Mouse (Mus musculus) myocyte (in vitro differentiated cells): Measurements from ENCODE around the gene Fahd1. TPM values are rescaled to one million over a fixed set of nuclear protein-coding genes. Genes with fewer than 3 reads are reported as not detected.

Source experiments
- H3K27me3 ChIP-seq: one replicate; pipeline ENCODE4 v1.6.1; 2011; ENCODE audit not compliant: control insufficient read depth, insufficient read depth, insufficient read length
- H3K36me3 ChIP-seq: one replicate; pipeline ENCODE4 v1.6.1; 2011; ENCODE audit not compliant: control insufficient read depth, insufficient read depth
- H3K4me2 ChIP-seq: one replicate; pipeline ENCODE4 v1.6.1; 2011; ENCODE audit warnings: low read depth, control low read depth
- H3K4me3 ChIP-seq: one replicate; pipeline ENCODE4 v1.5.1; 2011; ENCODE audit warnings: mild to moderate bottlenecking, control low read depth, moderate library complexity
- H3K79me2 ChIP-seq: one replicate; pipeline ENCODE4 v1.6.1; 2011; ENCODE audit not compliant: control insufficient read depth, insufficient read depth
- H3ac ChIP-seq: one replicate; pipeline ENCODE4 v1.6.1; 2011; ENCODE audit not compliant: control insufficient read depth, insufficient read length
- CEBPB ChIP-seq: IDR thresholded peaks from 2 replicates; pipeline ENCODE4 v1.6.1; 2011; ENCODE audit warnings: mild to moderate bottlenecking, moderate library complexity; ENCODE audit not compliant: poor library complexity, insufficient read depth, severe bottlenecking
- E2F4 ChIP-seq: IDR thresholded peaks from one replicate; pipeline ENCODE4 v1.6.1; 2011; ENCODE audit warnings: mild to moderate bottlenecking, control low read depth, moderate library complexity; ENCODE audit not compliant: insufficient read depth
- MAX ChIP-seq: IDR thresholded peaks from one replicate; pipeline ENCODE4 v1.6.1; 2011; ENCODE audit warnings: low read depth, mild to moderate bottlenecking, control low read depth
- MYOD1 ChIP-seq, 3 experiments: IDR thresholded peaks; one replicate each; pipeline ENCODE4 v1.6.1; 2011; ENCODE audit warnings: control low read depth in 2 of 3, low read depth in 2 of 3, mild to moderate bottlenecking in 2 of 3, moderate library complexity in 1 of 3; ENCODE audit not compliant: insufficient read length in 2 of 3, control insufficient read depth in 1 of 3
- MYOG ChIP-seq, 3 experiments: IDR thresholded peaks; one replicate each; pipeline ENCODE4 v1.6.1; 2011; ENCODE audit warnings: control low read depth in 2 of 3, low read depth in 2 of 3, mild to moderate bottlenecking in 2 of 3; ENCODE audit not compliant: insufficient read length in 2 of 3, control insufficient read depth in 1 of 3, insufficient read depth in 1 of 3
- POLR2A ChIP-seq: IDR thresholded peaks from one replicate; pipeline ENCODE4 v1.6.1; 2011; ENCODE audit warnings: low read depth, mild to moderate bottlenecking, control low read depth, moderate library complexity; ENCODE audit not compliant: insufficient read length
- POLR2AphosphoS2 ChIP-seq: IDR thresholded peaks from one replicate; pipeline ENCODE4 v1.6.1; 2011; ENCODE audit warnings: low read depth, control low read depth; ENCODE audit not compliant: insufficient read length
- REST ChIP-seq: IDR thresholded peaks from one replicate; pipeline ENCODE4 v1.6.1; 2011; ENCODE audit warnings: mild to moderate bottlenecking, control low read depth, moderate library complexity; ENCODE audit not compliant: insufficient read depth, insufficient read length
- SRF ChIP-seq: IDR thresholded peaks from one replicate; pipeline ENCODE4 v1.6.1; 2011; ENCODE audit warnings: low read depth; ENCODE audit not compliant: control insufficient read depth, insufficient read length
- TCF12 ChIP-seq: IDR thresholded peaks from one replicate; pipeline ENCODE4 v1.6.1; 2011; ENCODE audit warnings: mild to moderate bottlenecking, control low read depth; ENCODE audit not compliant: poor library complexity, insufficient read depth, severe bottlenecking
- TCF3 ChIP-seq: IDR thresholded peaks from one replicate; pipeline ENCODE4 v1.6.1; 2011; ENCODE audit warnings: low read depth, control low read depth; ENCODE audit not compliant: insufficient read length
- USF1 ChIP-seq: IDR thresholded peaks from one replicate; pipeline ENCODE4 v1.6.1; 2011; ENCODE audit warnings: low read depth, mild to moderate bottlenecking, control low read depth, moderate library complexity
- polyA plus RNA-seq: library from polyadenylated mRNA; unstranded; fragments of >200 nt; fragmentation: generic; extraction: Trizol; gene quantifications from one replicate; pipeline ENCODE4 v1.2.1, GENCODE M21; 2012; ENCODE audit warnings: missing spikeins

Gene Fahd1
- polyA plus RNA-seq, 1 experiment, result 9.5 TPM

DNA sequence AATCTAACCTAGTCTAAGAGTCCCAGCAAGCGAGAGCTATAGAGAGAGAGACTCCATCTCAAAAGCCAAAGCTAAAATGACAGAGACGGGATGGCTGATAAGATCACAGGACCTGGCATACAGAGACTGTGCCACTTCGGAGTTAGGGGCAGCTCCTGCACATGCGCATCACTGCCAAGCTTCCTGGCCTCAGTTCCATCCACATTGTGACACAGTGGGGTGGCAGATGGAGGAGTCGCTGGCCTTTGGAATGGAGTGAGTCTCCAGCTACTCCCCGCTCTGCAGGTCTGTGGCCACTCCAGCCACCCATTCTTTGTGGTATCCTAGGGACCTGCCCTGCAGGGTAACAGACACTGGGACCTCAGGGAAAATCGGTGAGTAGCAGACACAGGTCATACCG lies 15.6 kb upstream of the Fahd1 start, which contains the start of gene Igfals:
Gene Igfals (plus strand): TSS at position 222 of the 400 bp plus-strand sequence.
- Histone ChIP-seq H3K4me3 (no peak within 1 kb of the TSS), H3K27me3 (no peaks in the 10 kb centered on the region), H3K4me2 (no peak within 1 kb of the TSS), H3K36me3 (no peaks in the 10 kb centered on the region), H3ac (no peak within 1 kb of the TSS), H3K79me2 (no peaks in the 10 kb centered on the region)
- no peak for TF ChIP-seq USF1
- no peak for TF ChIP-seq TCF12
- no peak for TF ChIP-seq MAX
- no peak for TF ChIP-seq MYOD1 (IDR thresholded peaks at IDR 0.05; ENCODE audit: control insufficient read depth in 1 of 3, insufficient read length in 2 of 3, low read depth in 2 of 3)
- no peak for TF ChIP-seq SRF
- no peak for TF ChIP-seq POLR2AphosphoS2
- TF ChIP-seq REST, result no peak
- no peak for TF ChIP-seq CEBPB

DNA sequence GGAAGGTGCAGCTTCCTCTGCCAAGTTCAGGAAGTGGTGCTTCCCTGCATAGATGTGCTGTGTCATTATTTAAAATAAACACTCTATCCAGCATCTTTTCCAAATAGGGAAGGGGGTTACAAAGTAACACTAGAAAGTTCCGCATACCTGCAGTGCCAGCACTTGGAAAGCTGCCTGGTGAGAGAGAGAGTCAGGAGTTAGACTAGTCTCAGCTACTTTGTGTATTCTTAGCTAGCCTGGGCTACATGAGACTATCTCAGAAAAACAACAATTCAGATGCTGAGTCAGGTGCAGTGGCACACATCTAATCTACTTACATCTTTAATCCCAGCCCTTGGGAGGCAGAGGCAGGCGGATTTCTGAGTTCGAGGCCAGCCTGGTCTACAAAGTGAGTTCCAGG lies 11.6 kb upstream of the Fahd1 start:
- no peaks in the 10 kb centered on the region for H3K36me3 ChIP-seq
- no peaks in the 10 kb centered on the region for H3K27me3 ChIP-seq
- no peak overlapping the region for H3ac ChIP-seq

DNA sequence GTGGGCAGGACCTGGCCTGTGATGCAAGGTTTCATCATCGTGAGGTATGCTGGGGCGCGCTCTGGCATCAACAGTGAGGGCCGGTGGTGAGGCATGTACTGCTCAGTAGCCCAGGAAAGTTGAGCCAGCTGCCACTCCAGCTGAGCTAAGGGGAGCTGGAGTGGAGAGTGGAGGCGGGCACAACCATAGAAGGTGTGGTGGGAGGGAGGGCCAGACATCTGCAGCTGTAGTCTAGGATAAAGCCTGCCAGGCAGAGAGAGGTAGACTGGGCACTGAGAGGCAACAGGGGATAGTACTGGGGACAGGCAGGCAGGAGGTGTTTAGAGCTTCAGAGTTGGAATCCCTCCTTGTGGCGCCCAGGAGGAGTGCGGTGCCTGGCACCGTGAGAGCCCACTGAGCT lies 9.9 kb upstream of the Fahd1 start:
- TF ChIP-seq TCF12, result no peak
- TF ChIP-seq E2F4, result no peak
- TF ChIP-seq POLR2AphosphoS2, result no peak
- TF ChIP-seq USF1, result no peak
- no peak for TF ChIP-seq MAX
- TF ChIP-seq REST, result no peak
- TF ChIP-seq CEBPB, result no peak
- no peak for TF ChIP-seq SRF
- no peak for TF ChIP-seq MYOG (IDR thresholded peaks at IDR 0.05; ENCODE audit: control insufficient read depth in 1 of 3, insufficient read depth in 1 of 3, insufficient read length in 2 of 3, low read depth in 2 of 3)
- TF ChIP-seq TCF3, result no peak
- TF ChIP-seq POLR2A, result no peak
- TF ChIP-seq MYOD1 (IDR thresholded peaks at IDR 0.05; ENCODE audit: control insufficient read depth in 1 of 3, insufficient read length in 2 of 3, low read depth in 2 of 3), result no peak
- no peaks in the 10 kb centered on the region for H3K36me3 ChIP-seq

More for the DNA sequence above, 11.6 kb upstream of the Fahd1 start:
- Histone ChIP-seq H3K4me3 (no peak overlapping the region), H3K4me2 (no peak overlapping the region), H3K79me2 (no peaks in the 10 kb centered on the region)
- TF ChIP-seq E2F4 (no peak), POLR2A (no peak), POLR2AphosphoS2 (no peak), MAX (no peak), MYOD1 (IDR thresholded peaks at IDR 0.05; ENCODE audit: control insufficient read depth in 1 of 3, insufficient read length in 2 of 3, low read depth in 2 of 3) (no peak), USF1 (no peak), SRF (no peak)

DNA sequence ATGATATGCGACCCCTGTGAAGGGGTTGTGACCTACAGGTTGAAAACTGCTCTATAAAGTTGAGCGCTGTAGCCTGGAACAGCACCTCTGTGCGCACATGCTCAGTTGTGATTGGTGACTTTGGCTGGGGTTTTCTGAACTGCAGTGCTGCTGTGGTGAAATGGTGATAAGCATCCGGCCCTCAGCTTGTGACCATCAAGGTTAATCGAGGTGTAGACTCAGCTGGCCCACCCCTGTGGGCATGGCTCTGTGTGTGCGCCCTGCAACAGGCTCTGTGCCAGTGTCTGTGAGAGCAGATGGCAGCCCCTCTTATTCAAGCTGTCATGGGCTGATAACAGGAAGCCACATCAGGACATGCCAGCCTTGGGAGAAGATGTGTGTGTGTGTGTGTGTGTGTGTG lies 8.8 kb upstream of the Fahd1 start:
- no peaks in the 10 kb centered on the region for H3K36me3 ChIP-seq
- H3K4me3 ChIP-seq, result no peak overlapping the region
- H3K27me3 ChIP-seq, result no peaks in the 10 kb centered on the region
- H3ac ChIP-seq, result no peak overlapping the region
- no peak overlapping the region for H3K4me2 ChIP-seq
- TF ChIP-seq MYOG (IDR thresholded peaks at IDR 0.05; ENCODE audit: control insufficient read depth in 1 of 3, insufficient read depth in 1 of 3, insufficient read length in 2 of 3, low read depth in 2 of 3) (no peak), E2F4 (no peak), TCF3 (no peak), USF1 (no peak), POLR2AphosphoS2 (no peak), TCF12 (no peak), POLR2A (no peak), SRF (no peak)
- no peaks in the 10 kb centered on the region for H3K79me2 ChIP-seq

More for the DNA sequence above, 9.9 kb upstream of the Fahd1 start:
- no peak overlapping the region for H3K4me2 ChIP-seq
- no peaks in the 10 kb centered on the region for H3K27me3 ChIP-seq
- no peak overlapping the region for H3K4me3 ChIP-seq
- H3ac ChIP-seq, result no peak overlapping the region
- H3K79me2 ChIP-seq, result no peaks in the 10 kb centered on the region

DNA sequence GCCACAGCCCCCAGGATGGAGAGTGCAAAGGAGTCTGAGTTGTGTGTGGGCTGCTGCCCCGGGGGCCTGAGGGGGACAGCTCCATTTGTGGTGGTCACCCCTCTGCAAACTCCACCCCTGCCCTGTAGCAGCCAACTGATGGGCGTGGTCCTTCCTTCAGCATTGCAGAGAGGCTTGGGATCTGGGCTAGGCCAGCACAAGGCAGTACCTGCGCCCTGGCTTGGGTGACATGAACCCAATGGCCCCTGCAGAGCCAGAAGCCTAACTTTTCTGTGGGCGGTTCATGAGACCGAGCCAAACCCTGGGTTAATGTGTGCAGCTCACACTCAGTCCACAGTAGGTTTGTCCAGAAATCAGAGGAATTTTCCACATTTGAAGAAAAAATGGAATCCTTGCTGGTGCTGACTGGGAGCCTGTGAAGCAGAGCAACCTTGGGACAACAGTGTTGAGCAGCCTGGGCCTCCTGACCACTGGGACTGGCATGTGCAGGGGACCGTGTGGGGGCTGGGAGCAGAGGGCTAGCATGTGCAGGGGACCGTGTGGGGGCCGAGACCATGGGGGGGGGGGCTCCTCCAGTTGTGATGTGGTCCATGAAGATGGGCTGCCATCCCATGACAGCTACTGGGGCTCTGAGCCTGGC lies 7.8 kb upstream of the Fahd1 start:
- no peaks in the 10 kb centered on the region for H3K79me2 ChIP-seq
- H3K4me2 ChIP-seq, result no peak overlapping the region
- no peak overlapping the region for H3ac ChIP-seq
- no peak for TF ChIP-seq POLR2A
- TF ChIP-seq MYOG (IDR thresholded peaks at IDR 0.05; ENCODE audit: control insufficient read depth in 1 of 3, insufficient read depth in 1 of 3, insufficient read length in 2 of 3, low read depth in 2 of 3), result no peak
- no peak for TF ChIP-seq MAX
- TF ChIP-seq USF1, result no peak
- no peak for TF ChIP-seq MYOD1 (IDR thresholded peaks at IDR 0.05; ENCODE audit: control insufficient read depth in 1 of 3, insufficient read length in 2 of 3, low read depth in 2 of 3)
- TF ChIP-seq E2F4, result no peak
- TF ChIP-seq TCF12, result no peak
- no peak for TF ChIP-seq TCF3
- no peaks in the 10 kb centered on the region for H3K36me3 ChIP-seq
- no peaks in the 10 kb centered on the region for H3K27me3 ChIP-seq
- no peak overlapping the region for H3K4me3 ChIP-seq
